Mouse (Mus musculus): ENCODE data around the gene Fam71b. TPM values are rescaled to one million over a fixed set of nuclear protein-coding genes. Genes with fewer than 3 reads are reported as not detected.
"Not testable (repeated sequence)": the region's sequence is repeated elsewhere in the genome, so short reads cannot be mapped to it uniquely, and the experiment has no call there.

Fam71b gene
- total RNA-seq, 2 experiments from 2014 or later = not detected

DNA sequence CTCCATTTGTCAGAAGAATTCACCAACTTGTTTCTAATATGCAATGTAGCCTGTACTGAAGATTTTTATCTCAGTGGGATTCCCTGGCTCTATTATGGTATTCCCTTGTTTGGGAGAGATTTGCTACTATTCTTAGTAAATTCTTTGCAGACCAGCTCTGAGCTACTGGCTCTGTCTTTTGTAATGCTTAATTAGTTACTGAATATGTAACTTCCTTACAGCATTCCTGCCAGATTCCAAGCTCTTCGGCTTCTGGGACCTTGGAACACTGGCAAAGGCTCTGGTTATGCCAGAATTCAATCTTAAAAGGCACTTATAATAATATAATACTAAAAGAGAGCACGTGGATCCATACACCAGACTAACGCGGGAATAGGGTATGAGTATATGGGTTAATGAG is 31.8 kb downstream of the Fam71b start:
- DNase-seq (ENCODE audit: low spot score in 2 of 2) = not testable (repeated sequence)

DNA sequence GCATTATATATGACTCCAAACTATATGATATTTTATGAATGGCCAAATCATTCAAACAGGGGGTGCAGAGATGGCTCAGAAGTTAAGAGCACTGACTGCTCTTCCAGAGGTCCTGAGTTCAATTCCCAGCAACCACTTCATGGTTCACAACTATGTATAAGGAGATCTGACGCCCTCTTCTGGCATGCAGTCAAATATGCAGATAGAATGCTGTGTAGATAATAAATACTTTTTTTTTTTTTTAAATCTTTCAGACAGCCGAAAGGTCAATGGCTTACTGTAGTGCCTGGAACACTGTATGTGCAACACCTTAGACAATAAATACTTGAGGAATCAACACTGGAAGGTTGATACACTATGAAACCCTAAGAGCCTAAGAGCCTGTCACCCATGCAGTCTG is 33.8 kb downstream of the Fam71b start:
- DNase-seq (ENCODE audit: low spot score in 2 of 2) = no peak

GRCm38 (mm10) chr11:46431129-46431528 is 34.8 kb downstream of the Fam71b start:
- peak; percentile 44 to 73 for DNase-seq (ENCODE audit: low spot score in 2 of 2)

- no peak for DNase-seq (ENCODE audit: low spot score in 2 of 2)
Measured at GRCm38 (mm10) chr11:46435363-46435762, 39.0 kb downstream of the Fam71b start.

- DNase-seq (ENCODE audit: low spot score in 2 of 2) = peak; percentile 82 to 93
Measured at GRCm38 (mm10) chr11:46436760-46437458, 40.5 kb downstream of the Fam71b start, which contains the start of gene Med7. TSS of gene Med7 (plus strand) at chr11:46436925.

DNA sequence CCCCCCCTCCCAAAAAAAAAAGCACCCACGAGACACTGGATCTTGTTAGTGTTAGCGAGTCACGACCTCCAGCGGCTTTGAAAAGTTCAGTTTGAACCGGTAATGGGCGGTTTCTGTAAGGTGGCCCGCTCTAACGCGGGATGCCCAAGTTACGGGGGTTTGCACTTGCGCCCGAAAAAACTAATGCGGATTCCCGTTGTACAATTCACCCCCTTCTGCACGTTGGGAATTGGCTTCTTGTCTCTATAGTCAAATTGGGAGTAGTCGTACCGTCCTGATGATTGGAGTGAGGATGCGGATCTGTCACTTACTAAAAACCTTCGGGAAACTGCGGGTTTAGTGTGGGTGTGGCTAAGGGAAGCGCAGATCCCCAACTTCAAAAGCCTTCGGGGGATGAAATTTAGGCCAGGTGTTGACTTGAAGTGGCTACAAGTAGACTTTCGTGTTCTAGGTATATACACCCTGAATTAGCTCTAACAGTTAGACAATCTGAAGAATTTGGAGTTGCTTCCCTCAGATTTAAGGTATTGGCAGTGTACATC is 41.2 kb downstream of the Fam71b start:
- DNase-seq (ENCODE audit: low spot score in 2 of 2) = no peak

GRCm38 (mm10) chr11:46439005-46439543 is 42.7 kb downstream of the Fam71b start:
- no peak for DNase-seq (ENCODE audit: low spot score in 2 of 2)

DNA sequence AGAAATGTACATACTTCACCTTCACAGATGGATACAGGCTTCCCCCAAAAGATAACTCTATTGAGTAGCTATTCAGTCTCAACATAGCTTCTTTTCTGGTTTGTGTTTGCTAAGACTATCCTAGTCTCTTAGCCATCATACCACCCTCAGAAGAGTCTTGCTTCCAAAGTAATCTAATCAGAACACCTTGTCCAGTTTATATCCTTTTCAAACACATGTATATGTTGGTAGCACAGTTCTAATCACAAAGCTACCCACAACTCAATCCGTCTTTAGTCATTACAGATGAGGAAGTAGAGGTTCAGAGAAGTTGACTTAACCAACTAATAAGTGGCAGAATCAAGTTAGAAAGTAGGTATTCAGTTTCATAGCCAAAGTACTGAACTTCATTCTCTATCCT is 45.4 kb downstream of the Fam71b start:
- DNase-seq (ENCODE audit: low spot score in 2 of 2) = no peak

GRCm38 (mm10) chr11:46443152-46443551 is 46.8 kb downstream of the Fam71b start:
- no peak for DNase-seq (ENCODE audit: low spot score in 2 of 2)

DNA sequence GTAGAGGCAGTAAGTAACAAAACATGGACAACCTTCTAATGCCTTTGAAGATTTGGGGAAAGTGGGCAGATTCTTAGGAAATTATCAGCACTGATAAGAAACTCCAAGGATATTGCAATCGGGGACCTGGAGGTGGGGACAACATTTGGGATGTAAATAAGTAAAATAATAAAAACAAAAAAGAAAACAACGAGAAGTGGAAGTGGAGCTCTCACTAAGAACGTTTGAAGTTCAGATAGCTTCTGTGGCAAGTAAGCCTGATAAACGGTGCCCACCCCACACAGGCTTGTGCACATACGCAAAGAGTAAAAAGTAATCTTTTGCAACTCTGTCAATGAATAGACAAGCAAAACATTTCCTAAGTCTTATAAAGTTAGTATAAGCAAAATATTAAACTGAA is 47.6 kb downstream of the Fam71b start:
- DNase-seq (ENCODE audit: low spot score in 2 of 2) = no peak

DNA sequence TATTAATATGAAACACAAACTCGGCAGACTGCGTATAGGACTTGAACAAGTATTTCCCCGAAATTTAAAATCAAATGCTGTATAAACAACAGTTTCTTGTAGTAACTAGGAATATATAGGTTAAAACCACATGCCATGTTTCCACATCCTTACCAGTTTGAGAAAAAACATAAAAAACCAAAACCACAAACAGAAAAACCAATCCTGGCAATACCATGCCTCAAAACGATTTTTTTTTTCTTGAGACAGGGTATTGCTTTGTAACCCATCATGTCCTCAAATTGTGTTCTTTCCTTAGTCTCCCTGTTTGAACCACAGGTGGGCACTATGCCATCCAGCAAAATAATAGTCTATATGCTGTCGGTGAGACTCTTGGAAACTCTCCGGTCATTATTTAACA is 49.8 kb downstream of the Fam71b start:
- no peak for DNase-seq (ENCODE audit: low spot score in 2 of 2)

- DNase-seq (ENCODE audit: low spot score in 2 of 2) = no peak
Measured at GRCm38 (mm10) chr11:46447644-46448484, 51.5 kb downstream of the Fam71b start.

DNA sequence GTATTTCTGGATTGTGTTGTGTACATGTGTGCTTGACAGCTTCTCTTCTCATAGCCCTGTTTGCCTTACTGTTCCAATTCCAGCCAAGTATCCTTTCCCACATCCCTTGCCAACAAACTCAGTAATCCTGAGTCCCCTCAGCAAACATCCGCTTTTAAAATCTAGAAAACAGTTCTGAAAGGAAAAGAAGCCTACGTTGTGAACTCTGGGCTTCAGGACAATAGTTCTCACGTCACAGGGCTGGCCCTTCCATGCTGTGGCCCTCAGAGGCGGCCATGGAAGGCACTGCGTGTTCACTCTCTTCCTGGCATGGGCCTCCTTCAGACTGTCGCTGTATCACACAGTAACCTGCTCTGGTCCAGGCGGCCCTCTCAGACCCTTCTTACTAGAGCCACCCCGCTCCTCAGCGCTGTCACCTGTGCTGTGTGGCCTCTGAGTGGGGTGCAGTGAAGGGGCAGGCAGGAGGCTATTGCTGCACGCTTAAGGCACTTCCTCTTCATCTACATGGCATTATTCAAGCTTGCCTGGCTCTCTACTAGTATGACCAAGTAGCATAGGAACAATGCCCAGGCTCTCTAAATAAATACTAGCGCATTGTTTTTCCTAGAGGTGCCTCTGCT is 53.2 kb downstream of the Fam71b start:
- no peak for DNase-seq (ENCODE audit: low spot score in 2 of 2)

GRCm38 (mm10) chr11:46454453-46455045 is 58.2 kb downstream of the Fam71b start, which contains the start of gene Havcr2:
TSS of gene Havcr2 (plus strand) at chr11:46454935.
- no peak for DNase-seq (ENCODE audit: low spot score in 2 of 2)

Other genes with a start within 250 kb of the Fam71b start
- under 1 TPM; 0.13 to 0.32 TPM for gene Nipal4, start 230.1 kb upstream of the Fam71b start, total RNA-seq (2021)
- gene Fndc9, start 161.0 kb upstream of the Fam71b start, total RNA-seq (2021) = not detected
- 1 to 10 TPM; 2.1 to 2.3 TPM for gene Cyfip2, start 83.7 kb upstream of the Fam71b start, total RNA-seq (2021)
- under 1 TPM; 0.22 to 0.23 TPM for gene Itk, start 7.0 kb upstream of the Fam71b start, total RNA-seq (2021)
- 10 to 100 TPM; 22.8 to 25.0 TPM for gene Med7, start 40.4 kb downstream of the Fam71b start, total RNA-seq (2021)
- gene Havcr2, start 58.4 kb downstream of the Fam71b start, total RNA-seq (2021) = under 1 TPM; 0.10 to 0.27 TPM
- not detected for gene Gm12169, start 127.7 kb downstream of the Fam71b start, total RNA-seq (2021)
- not detected for gene BC053393, start 175.0 kb downstream of the Fam71b start, total RNA-seq (2021)
- not detected for gene Dppa1, start 232.7 kb downstream of the Fam71b start, total RNA-seq (2021)